Mouse (Mus musculus) left cerebral cortex, adult 2 months (tissue): ENCODE results near the gene Id3. TPM values are rescaled to one million over a fixed set of nuclear protein-coding genes. Genes with fewer than 3 reads are reported as not detected.
"Not testable (repeated sequence)": the region's sequence is repeated elsewhere in the genome, so short reads cannot be mapped to it uniquely, and the experiment has no call there.

ENCODE experiments used
- DNase-seq, 2 experiments: peaks; one replicate each; pipeline ENCODE4 v3.0.0; 2021 to 2022; ENCODE audit warnings: low spot score in 2 of 2, mixed read lengths in 1 of 2; ENCODE audit errors: extremely low spot score in 1 of 2
- H3K27ac ChIP-seq: fragments of 200-600 bp; 2 replicates; pipeline ENCODE4 v1.8.1; 2022
- H3K4me3 ChIP-seq: fragments of 200-600 bp; 2 replicates; pipeline ENCODE4 v1.8.1; 2022
- CTCF ChIP-seq: fragments of 200-600 bp; IDR thresholded peaks from 2 replicates; pipeline ENCODE4 v1.8.1; 2022; ENCODE audit warnings: antibody characterized with exemption, mild to moderate bottlenecking, moderate library complexity
- intact Hi-C: fragments of 180-260 bp; cut with DNase I; formaldehyde crosslinking; loops from one replicate; pipeline ENCODE4 v1.15.1; 2025
- long read RNA-seq, 2 experiments: library from polyadenylated mRNA; stranded (forward); transcript quantifications; one replicate each; pipeline ENCODE4 v2.0.0; 2021; ENCODE audit warnings: borderline mapping rate in 2 of 2
- total RNA-seq, 2 experiments: library from RNA; stranded (reverse); gene quantifications; 2 replicates each; pipeline ENCODE4 v1.2.3; 2021

Id3 gene
- total RNA-seq: 10 to 100 TPM; 26.8 to 36.1 TPM
- long read RNA-seq, experiment 1, transcript Id3-201 (3 exons, 1,278 nt): major isoform, 16 of 20 reads
- long read RNA-seq, experiment 1, partial matches to known transcripts: 0 of 20 reads
- long read RNA-seq, experiment 1, other reads (novel, unspliced or antisense): 3 of 20 reads
- long read RNA-seq, experiment 2, transcript Id3-201 (3 exons, 1,278 nt): major isoform, 15 of 16 reads
- long read RNA-seq, experiment 2, partial matches to known transcripts: 1 of 16 reads
- long read RNA-seq, experiment 2, other reads (novel, unspliced or antisense): 0 of 16 reads

- no peak for TF ChIP-seq CTCF
- intact Hi-C loops: loop anchor here (5.0 kb wide), 1 partner anchor 41 kb away; no protein-coding TSS in a partner anchor
- peak within 1 kb of the TSS; percentile 85 for H3K27ac ChIP-seq
- DNase-seq: peak; percentile 62 to 75
- peak within 1 kb of the TSS; percentile 60 for H3K4me3 ChIP-seq
These were observed at the start of gene Id3 for GRCm38 (mm10) chr4:136143193-136143976. Id3 (plus strand) TSS chr4:136143497.

GRCm38 (mm10) chr4:136094519-136095219 is 48.6 kb upstream of the Id3 start:
- H3K27ac ChIP-seq: 0 out of 2 replicates have a peak overlapping the region, but pooled peaks have one; percentile 32
- intact Hi-C loops: no loop called here

GRCm38 (mm10) chr4:136095490-136096105 is 47.7 kb upstream of the Id3 start:
- H3K4me3 ChIP-seq: no peak overlapping the region
- intact Hi-C loops: no loop called here
- DNase-seq: no peak
- no peak overlapping the region for H3K27ac ChIP-seq
- TF ChIP-seq CTCF: no peak

More at GRCm38 (mm10) chr4:136094519-136095219, 48.6 kb upstream of the Id3 start:
- H3K4me3 ChIP-seq: no peak overlapping the region
- peak in 1 of 2 experiments; percentile 35 for DNase-seq
- no peak for TF ChIP-seq CTCF

- no peak overlapping the region for H3K4me3 ChIP-seq
- H3K27ac ChIP-seq: no peak overlapping the region
- intact Hi-C loops: no loop called here
- no peak for TF ChIP-seq CTCF
- no peak for DNase-seq
These were observed 46.7 kb upstream of the Id3 start for GRCm38 (mm10) chr4:136096446-136097113.

GRCm38 (mm10) chr4:136098446-136098845 is 44.9 kb upstream of the Id3 start:
- no peak overlapping the region for H3K4me3 ChIP-seq
- no peak for TF ChIP-seq CTCF
- no peak overlapping the region for H3K27ac ChIP-seq
- DNase-seq: no peak
- intact Hi-C loops: no loop called here

- no peak for DNase-seq
- H3K4me3 ChIP-seq: no peak overlapping the region
- no peak overlapping the region for H3K27ac ChIP-seq
- intact Hi-C loops: loop anchor here (5.0 kb wide), 1 partner anchor 42 kb away; the partner anchor contains the start of gene Id3
- TF ChIP-seq CTCF: no peak
These were observed 42.8 kb upstream of the Id3 start for GRCm38 (mm10) chr4:136100396-136101070.

GRCm38 (mm10) chr4:136101753-136102152 is 41.5 kb upstream of the Id3 start:
- not testable (repeated sequence) for H3K27ac ChIP-seq, H3K4me3 ChIP-seq, DNase-seq
- intact Hi-C loops: loop anchor here (5.0 kb wide), 1 partner anchor 41 kb away; the partner anchor contains the start of gene Id3

- no peak for TF ChIP-seq CTCF
- H3K27ac ChIP-seq: peak overlapping the region; percentile 61; the same call in 1 of the 2 replicates
- intact Hi-C loops: loop anchor here (5.0 kb wide), 1 partner anchor 38 kb away; the partner anchor contains the start of gene Id3
- DNase-seq: no peak
- no peak overlapping the region for H3K4me3 ChIP-seq
These were observed 38.5 kb upstream of the Id3 start for GRCm38 (mm10) chr4:136104590-136105337.

GRCm38 (mm10) chr4:136106880-136107301 is 36.4 kb upstream of the Id3 start:
- DNase-seq: no peak
- Histone ChIP-seq H3K4me3 (no peak overlapping the region), H3K27ac (no peak overlapping the region)
- intact Hi-C loops: no loop called here
- TF ChIP-seq CTCF: no peak

- no peak for TF ChIP-seq CTCF
These were observed 34.1 kb upstream of the Id3 start for GRCm38 (mm10) chr4:136109153-136109552.

More at GRCm38 (mm10) chr4:136109153-136109552, 34.1 kb upstream of the Id3 start:
- H3K4me3 ChIP-seq: no peak overlapping the region
- intact Hi-C loops: no loop called here
- no peak overlapping the region for H3K27ac ChIP-seq
- DNase-seq: no peak
